Mouse (Mus musculus): ENCODE results near the gene Arl6.

Gene Arl6

DNA sequence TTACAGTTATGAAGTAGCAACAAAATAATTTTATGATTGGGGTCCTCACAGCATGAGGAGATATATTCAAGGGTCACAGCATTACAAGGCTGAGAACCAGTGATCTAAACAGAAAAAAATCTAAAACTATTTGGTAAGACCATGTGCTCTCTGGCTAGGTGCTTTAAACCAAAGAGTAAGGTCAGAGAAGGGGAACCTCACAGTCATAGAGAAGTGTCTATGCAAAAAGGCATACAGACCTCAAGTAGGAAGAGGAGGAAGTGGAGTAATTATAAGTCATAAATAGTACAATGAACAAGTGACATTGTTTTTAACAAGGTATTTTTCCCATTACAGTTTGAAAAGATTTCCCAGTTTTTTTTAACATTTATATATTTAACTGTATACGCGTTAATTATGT, 17.6 kb downstream of the Arl6 start:
- no peak for TF ChIP-seq NANOG (IDR thresholded peaks at IDR 0.05; ENCODE audit: borderline replicate concordance, low read length)
- TF ChIP-seq CTCF (conservative IDR thresholded peaks at IDR 0.05; ENCODE audit: low read length): no peak
- no peak for TF ChIP-seq POU5F1 (IDR thresholded peaks at IDR 0.05; ENCODE audit: borderline replicate concordance, low read length)
- Histone ChIP-seq H3K27me3 (ENCODE audit: insufficient read depth, low read length) (no peaks in the 10 kb centered on the region), H3K36me3 (ENCODE audit: insufficient read depth, low read length) (no peaks in the 10 kb centered on the region), H3K4me3 (replicated peaks; ENCODE audit: low read length) (no peak overlapping the region), H3K4me1 (replicated peaks; ENCODE audit: low read depth, low read length) (0 out of 2 replicates have a peak, but pooled peaks cover 2% of the 10 kb centered on the region), H3K9me3 (ENCODE audit: low read length) (no peaks in the 10 kb centered on the region)

DNA sequence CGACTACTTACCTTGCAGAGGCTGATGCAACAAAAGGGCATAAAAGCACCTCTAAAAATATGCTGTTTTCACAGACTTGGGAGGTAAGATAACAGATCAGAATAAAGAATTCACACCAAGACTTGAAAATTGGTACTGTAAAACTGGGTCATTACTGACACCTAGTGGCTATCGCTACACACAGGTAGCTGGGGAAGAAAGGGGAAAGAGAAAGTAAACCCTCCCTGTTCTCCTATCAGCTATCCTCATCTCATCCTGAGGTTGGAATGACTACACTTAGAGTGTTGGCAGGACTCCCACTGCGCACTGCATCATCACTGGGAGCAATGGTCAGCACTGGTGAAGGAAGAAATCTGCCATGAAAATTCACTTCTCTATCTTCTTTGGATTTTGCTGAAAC, 22.0 kb downstream of the Arl6 start:
- TF ChIP-seq POU5F1 (IDR thresholded peaks at IDR 0.05; ENCODE audit: borderline replicate concordance, low read length) (no peak), NANOG (IDR thresholded peaks at IDR 0.05; ENCODE audit: borderline replicate concordance, low read length) (no peak), CTCF (conservative IDR thresholded peaks at IDR 0.05; ENCODE audit: low read length) (peak; percentile 44)
- Histone ChIP-seq H3K4me1 (replicated peaks; ENCODE audit: low read depth, low read length) (no peaks in the 10 kb centered on the region; the same call in 1 of the 2 replicates), H3K36me3 (ENCODE audit: insufficient read depth, low read length) (no peaks in the 10 kb centered on the region), H3K9me3 (ENCODE audit: low read length) (no peaks in the 10 kb centered on the region), H3K4me3 (replicated peaks; ENCODE audit: low read length) (no peak overlapping the region), H3K27me3 (ENCODE audit: insufficient read depth, low read length) (no peaks in the 10 kb centered on the region)

DNA sequence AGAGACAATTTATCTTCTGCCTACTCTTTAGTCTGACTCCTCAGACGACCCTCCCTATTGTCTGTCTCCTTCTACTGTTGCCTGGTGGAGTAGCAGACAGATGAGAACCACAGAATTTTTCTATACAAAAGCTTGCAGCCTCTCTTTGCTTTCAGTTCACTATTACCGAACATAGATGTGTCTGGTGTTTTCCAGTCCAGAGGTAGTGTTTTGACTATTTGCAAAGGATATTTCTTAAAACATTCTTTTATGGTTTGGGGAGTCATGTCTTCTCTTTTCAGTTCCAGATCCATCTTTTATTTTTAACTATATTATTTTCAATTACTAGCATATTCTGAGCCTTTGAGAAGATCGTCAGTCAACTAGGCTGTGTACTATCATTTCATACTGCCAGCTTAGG, 23.5 kb downstream of the Arl6 start:
- Histone ChIP-seq H3K4me1 (replicated peaks; ENCODE audit: low read depth, low read length) (no peaks in the 10 kb centered on the region; the same call in 1 of the 2 replicates), H3K27me3 (ENCODE audit: insufficient read depth, low read length) (no peaks in the 10 kb centered on the region), H3K4me3 (replicated peaks; ENCODE audit: low read length) (no peak overlapping the region), H3K36me3 (ENCODE audit: insufficient read depth, low read length) (0 out of 2 replicates have a peak, but pooled peaks cover 4% of the 10 kb centered on the region), H3K9me3 (ENCODE audit: low read length) (no peaks in the 10 kb centered on the region)
- no peak for TF ChIP-seq CTCF (conservative IDR thresholded peaks at IDR 0.05; ENCODE audit: low read length)
- TF ChIP-seq POU5F1 (IDR thresholded peaks at IDR 0.05; ENCODE audit: borderline replicate concordance, low read length): no peak
- TF ChIP-seq NANOG (IDR thresholded peaks at IDR 0.05; ENCODE audit: borderline replicate concordance, low read length): no peak

DNA sequence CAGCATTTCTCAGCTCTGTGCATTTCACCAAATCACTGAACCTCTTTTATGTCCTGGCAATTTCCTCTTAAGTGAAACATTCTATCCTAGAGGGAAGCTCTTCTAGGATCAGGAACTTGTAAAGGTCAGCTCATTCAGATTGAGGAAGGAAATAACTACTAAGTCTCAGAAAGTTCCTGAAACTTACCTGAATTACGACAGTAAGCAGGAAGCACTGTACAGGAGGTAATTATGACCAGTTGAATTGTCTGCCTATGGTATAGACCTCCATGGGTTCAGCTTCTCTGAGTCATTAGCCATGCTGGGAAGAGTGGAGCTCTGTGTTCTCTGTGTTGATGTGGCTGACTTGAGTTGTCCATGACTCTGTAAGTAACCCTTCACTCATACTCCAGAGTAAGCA, 28.4 kb downstream of the Arl6 start:
- Histone ChIP-seq H3K4me1 (replicated peaks; ENCODE audit: low read depth, low read length) (no peaks in the 10 kb centered on the region; the same call in 1 of the 2 replicates), H3K4me3 (replicated peaks; ENCODE audit: low read length) (no peak overlapping the region), H3K9me3 (ENCODE audit: low read length) (no peaks in the 10 kb centered on the region), H3K27me3 (ENCODE audit: insufficient read depth, low read length) (no peaks in the 10 kb centered on the region), H3K36me3 (ENCODE audit: insufficient read depth, low read length) (0 out of 2 replicates have a peak, but pooled peaks cover 4% of the 10 kb centered on the region)
- TF ChIP-seq CTCF (conservative IDR thresholded peaks at IDR 0.05; ENCODE audit: low read length): no peak
- TF ChIP-seq NANOG (IDR thresholded peaks at IDR 0.05; ENCODE audit: borderline replicate concordance, low read length): no peak
- no peak for TF ChIP-seq POU5F1 (IDR thresholded peaks at IDR 0.05; ENCODE audit: borderline replicate concordance, low read length)

DNA sequence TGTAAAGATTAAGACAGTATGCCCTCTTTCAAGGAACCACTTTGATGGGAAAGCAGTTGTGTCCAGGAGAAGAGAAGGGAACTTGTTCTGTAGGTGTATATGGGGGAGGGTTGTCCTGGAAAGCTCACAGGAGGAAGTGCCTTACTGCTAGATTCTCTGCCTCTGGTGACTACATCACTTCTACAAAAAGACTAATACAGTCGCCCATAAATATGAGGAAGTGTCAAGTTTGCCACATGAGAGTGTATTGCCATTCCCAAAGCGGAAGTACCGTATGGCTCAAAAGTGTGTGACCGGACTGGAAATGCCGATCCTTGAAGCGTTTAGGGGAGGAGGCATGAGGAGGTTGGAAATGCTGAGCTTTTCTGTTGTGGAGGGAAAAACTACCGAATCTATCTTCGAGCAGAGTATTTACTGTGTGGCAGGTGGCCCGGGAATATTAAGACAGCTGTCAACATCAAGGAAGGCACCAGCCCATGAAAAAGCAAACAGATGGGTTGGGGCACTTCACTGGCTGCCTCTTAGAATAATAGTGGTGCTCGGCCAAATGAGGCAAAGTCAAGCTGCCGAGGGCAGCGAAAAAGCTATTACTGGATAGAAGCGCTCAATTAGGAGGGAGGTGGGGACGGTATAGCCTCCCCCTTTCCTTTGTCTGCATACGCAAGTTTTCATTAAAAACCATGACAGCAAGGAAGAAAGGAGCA, 35.0 kb downstream of the Arl6 start:
- H3K27me3 ChIP-seq (ENCODE audit: insufficient read depth, low read length): peaks cover 8% of the 10 kb centered on the region; the same call in 1 of the 2 replicates
- TF ChIP-seq POU5F1 (IDR thresholded peaks at IDR 0.05; ENCODE audit: borderline replicate concordance, low read length) (no peak), CTCF (conservative IDR thresholded peaks at IDR 0.05; ENCODE audit: low read length) (no peak), NANOG (IDR thresholded peaks at IDR 0.05; ENCODE audit: borderline replicate concordance, low read length) (no peak)
- no peaks in the 10 kb centered on the region for H3K9me3 ChIP-seq (ENCODE audit: low read length)
- H3K4me1 ChIP-seq (replicated peaks; ENCODE audit: low read depth, low read length): peaks cover 24% of the 10 kb centered on the region
- no peak overlapping the region for H3K4me3 ChIP-seq (replicated peaks; ENCODE audit: low read length)
- no peaks in the 10 kb centered on the region for H3K36me3 ChIP-seq (ENCODE audit: insufficient read depth, low read length)

DNA sequence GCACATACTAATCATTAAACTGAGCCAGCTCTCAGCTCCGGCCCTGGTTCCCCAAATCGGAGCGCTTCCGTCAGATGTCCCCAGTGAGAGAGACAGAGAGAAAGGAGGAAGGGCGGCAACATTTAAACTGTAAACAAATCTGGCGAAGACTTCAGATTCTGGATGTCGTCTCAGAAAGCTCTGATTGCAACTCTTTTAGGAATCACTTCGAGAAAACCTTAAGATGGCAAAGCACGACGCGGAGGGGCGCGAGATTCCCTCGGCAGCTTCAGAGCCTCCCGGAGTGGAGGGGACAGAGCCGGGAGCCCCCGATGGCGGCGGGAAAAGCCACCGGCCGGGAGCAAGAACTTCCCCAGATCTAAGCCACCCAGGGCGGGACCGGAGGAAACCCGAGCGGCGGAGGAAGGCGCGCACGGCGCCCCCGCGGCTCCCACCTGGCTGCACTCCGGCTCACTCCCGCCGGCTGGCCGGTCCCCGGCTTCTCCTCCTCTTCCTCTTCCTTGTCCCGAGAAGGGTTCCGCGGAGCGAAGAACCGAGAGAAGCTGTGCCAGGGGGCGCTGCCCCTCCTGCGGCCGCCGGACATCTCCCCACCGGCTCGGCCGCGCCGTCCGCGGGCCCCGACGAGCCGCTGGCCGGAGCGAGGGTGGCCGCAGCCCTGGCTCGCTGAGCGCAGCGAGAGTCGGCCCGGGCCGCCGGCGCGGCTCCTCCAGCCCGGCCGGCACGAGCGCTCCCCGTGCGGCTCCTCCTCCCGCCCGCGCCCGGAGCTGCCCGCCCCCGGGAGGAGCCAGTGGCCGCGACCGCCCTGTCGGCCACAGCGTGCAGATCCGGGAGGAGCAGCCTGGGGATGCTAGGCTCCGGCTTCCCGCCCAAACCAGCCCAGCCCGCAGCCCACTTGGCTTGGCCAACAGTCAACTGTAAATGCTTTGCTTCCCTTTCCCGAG, 38.6 kb downstream of the Arl6 start, which contains the start of gene Crybg3:
TSS of gene Crybg3 (minus strand) at position 669 of the 941 bp plus-strand sequence.
- H3K27me3 ChIP-seq (ENCODE audit: insufficient read depth, low read length): peaks cover 11% of the 10 kb centered on the region; the same call in 1 of the 2 replicates
- H3K36me3 ChIP-seq (ENCODE audit: insufficient read depth, low read length): no peaks in the 10 kb centered on the region

DNA sequence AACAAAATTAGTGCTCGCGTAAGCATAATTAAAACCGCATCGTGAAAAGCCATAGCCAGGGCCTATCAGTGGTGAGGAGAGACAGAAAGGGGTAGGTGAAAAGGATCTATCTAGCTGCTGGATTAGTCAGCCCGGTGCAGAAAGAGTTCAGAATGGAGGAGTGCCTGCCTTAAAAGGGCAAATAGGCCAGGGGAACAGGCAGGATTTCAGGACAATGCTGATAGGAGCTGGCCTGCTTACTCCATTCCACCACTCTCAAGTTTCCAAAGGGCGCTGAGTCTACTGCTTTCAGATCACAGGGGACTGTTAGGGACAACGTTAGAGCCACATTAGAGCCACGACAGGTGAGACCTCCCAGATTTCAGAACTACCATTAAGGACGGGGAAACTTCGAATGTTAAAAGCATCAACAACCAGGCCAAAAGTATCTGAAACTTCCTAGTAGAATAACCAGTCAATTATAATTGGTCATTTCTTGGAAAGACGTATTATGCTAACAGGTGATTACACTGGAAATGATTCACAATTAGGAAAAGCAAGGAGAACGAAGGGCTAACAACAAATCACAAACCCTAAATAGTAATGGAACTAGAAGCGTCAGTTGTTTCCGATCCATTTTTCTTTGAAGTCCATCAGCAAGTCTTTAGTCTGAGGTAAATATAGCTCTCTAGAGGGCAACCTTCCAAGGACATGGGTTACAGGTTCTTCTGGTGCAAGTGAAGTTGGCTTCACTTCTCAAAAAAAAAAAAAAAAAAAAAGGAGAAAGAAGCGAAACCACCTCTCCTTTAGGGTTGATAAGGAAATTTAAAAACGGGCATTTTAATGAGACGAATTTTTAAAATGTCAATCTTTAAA, 39.6 kb downstream of the Arl6 start:
- TF ChIP-seq NANOG (IDR thresholded peaks at IDR 0.05; ENCODE audit: borderline replicate concordance, low read length): no peak
- TF ChIP-seq CTCF (conservative IDR thresholded peaks at IDR 0.05; ENCODE audit: low read length): no peak
- no peak for TF ChIP-seq POU5F1 (IDR thresholded peaks at IDR 0.05; ENCODE audit: borderline replicate concordance, low read length)
- Histone ChIP-seq H3K4me3 (replicated peaks; ENCODE audit: low read length) (peak overlapping the region; percentile 92), H3K27me3 (ENCODE audit: insufficient read depth, low read length) (peaks cover 11% of the 10 kb centered on the region; the same call in 1 of the 2 replicates), H3K4me1 (replicated peaks; ENCODE audit: low read depth, low read length) (peaks cover 38% of the 10 kb centered on the region), H3K9me3 (ENCODE audit: low read length) (no peaks in the 10 kb centered on the region), H3K36me3 (ENCODE audit: insufficient read depth, low read length) (no peaks in the 10 kb centered on the region)

More for the DNA sequence above, 38.6 kb downstream of the Arl6 start, which contains the start of gene Crybg3:
- H3K9me3 ChIP-seq (ENCODE audit: low read length): no peaks in the 10 kb centered on the region
- TF ChIP-seq CTCF (conservative IDR thresholded peaks at IDR 0.05; ENCODE audit: low read length) (no peak), POU5F1 (IDR thresholded peaks at IDR 0.05; ENCODE audit: borderline replicate concordance, low read length) (no peak), NANOG (IDR thresholded peaks at IDR 0.05; ENCODE audit: borderline replicate concordance, low read length) (no peak)
- peaks cover 33% of the 10 kb centered on the region for H3K4me1 ChIP-seq (replicated peaks; ENCODE audit: low read depth, low read length)
- peak within 1 kb of the TSS; percentile 92 for H3K4me3 ChIP-seq (replicated peaks; ENCODE audit: low read length)

Measured in E14TG2a.4 (cell line).